Mouse (Mus musculus) liver, embryonic 15.5 days (tissue): ENCODE results near the gene Prpf38b. TPM values are rescaled to one million over a fixed set of nuclear protein-coding genes. Genes with fewer than 3 reads are reported as not detected.
"Not testable (repeated sequence)": the region's sequence is repeated elsewhere in the genome, so short reads cannot be mapped to it uniquely, and the experiment has no call there.

Experiments
- ATAC-seq: fragments of 200-750 bp; cut with Nextera tagmentation; 2 replicates; pipeline ENCODE4 v1.8.0; 2017; ENCODE audit warnings: moderate number of reproducible peaks, mild to moderate bottlenecking, moderate library complexity; ENCODE audit not compliant: insufficient read depth
- H3K27ac ChIP-seq: fragments of 300-500 bp; sonication (generic); replicated peaks from 2 replicates; pipeline ENCODE4 v1.5.1; 2015; ENCODE audit warnings: mild to moderate bottlenecking, inconsistent platforms
- H3K27me3 ChIP-seq: fragments of 300-500 bp; sonication (generic); 2 replicates; pipeline ENCODE4 v1.6.1; 2015; ENCODE audit warnings: mild to moderate bottlenecking, inconsistent platforms
- H3K36me3 ChIP-seq: fragments of 300-500 bp; sonication (generic); replicated peaks from 2 replicates; pipeline ENCODE4 v1.6.1; 2015; ENCODE audit warnings: moderate library complexity, mild to moderate bottlenecking, inconsistent platforms
- H3K4me1 ChIP-seq: fragments of 300-500 bp; sonication (generic); replicated peaks from 2 replicates; pipeline ENCODE4 v1.6.1; 2015; ENCODE audit warnings: inconsistent platforms
- H3K4me2 ChIP-seq: fragments of 300-500 bp; sonication (generic); 2 replicates; pipeline ENCODE4 v1.6.1; 2015; ENCODE audit warnings: moderate library complexity, mild to moderate bottlenecking, inconsistent platforms
- H3K4me3 ChIP-seq: fragments of 300-500 bp; sonication (generic); replicated peaks from 2 replicates; pipeline ENCODE4 v1.5.1; 2015; ENCODE audit warnings: mild to moderate bottlenecking, inconsistent platforms
- H3K9ac ChIP-seq: fragments of 300-500 bp; sonication (generic); 2 replicates; pipeline ENCODE4 v1.6.1; 2015; ENCODE audit warnings: moderate library complexity, mild to moderate bottlenecking, inconsistent platforms
- H3K9me3 ChIP-seq: fragments of 300-500 bp; sonication (generic); replicated peaks from 2 replicates; pipeline ENCODE4 v1.6.1; 2016; ENCODE audit warnings: inconsistent platforms
- WGBS: fragments of 180-500 bp; shearing (Covaris S2); methylation state at CpG from one replicate; pipeline ENCODE4 v1.1.7; 2015; ENCODE audit warnings: mixed read lengths; ENCODE audit not compliant: insufficient replicate concordance; 5-methylcytosine and 5-hydroxymethylcytosine counted together
- polyA plus RNA-seq: library from polyadenylated mRNA; unstranded; fragments of >200 nt; fragmentation: Nextera tagmentation; extraction: Ambion mirVana; gene quantifications from 2 replicates; pipeline ENCODE4 v1.2.1, GENCODE M21; 2015

The Prpf38b gene
- polyA plus RNA-seq, 1 experiment from 2014 or later = 26.3 TPM

GRCm38 (mm10) chr3:108880544-108881507 lies 30.7 kb downstream of the Prpf38b start:
- ATAC-seq = no peak; the same call in 1 of the 2 replicates
- H3K4me2 ChIP-seq = peak overlapping the region; percentile 33; the same call in 1 of the 2 replicates
- no peak overlapping the region for H3K9ac ChIP-seq
- no peaks in the 10 kb centered on the region for H3K27me3 ChIP-seq
- H3K9me3 ChIP-seq = no peaks in the 10 kb centered on the region
- H3K4me3 ChIP-seq = no peak overlapping the region
- H3K4me1 ChIP-seq = peaks cover 12% of the 10 kb centered on the region; the same call in 1 of the 2 replicates
- 46% methylated on average over 28 of the region's 28 CpGs for WGBS
- H3K27ac ChIP-seq = peak overlapping the region; percentile 29; the same call in 1 of the 2 replicates
- no peaks in the 10 kb centered on the region for H3K36me3 ChIP-seq

GRCm38 (mm10) chr3:108879836-108880435 lies 31.6 kb downstream of the Prpf38b start:
- Histone ChIP-seq H3K27ac (no peak overlapping the region), H3K9me3 (no peaks in the 10 kb centered on the region)
- ATAC-seq = no peak

GRCm38 (mm10) chr3:108879129-108879528 lies 32.4 kb downstream of the Prpf38b start:
- WGBS = 86% methylated on average over 2 of the region's 2 CpGs

More at GRCm38 (mm10) chr3:108879836-108880435, 31.6 kb downstream of the Prpf38b start:
- Histone ChIP-seq H3K9ac (no peak overlapping the region), H3K4me1 (0 out of 2 replicates have a peak, but pooled peaks cover 5% of the 10 kb centered on the region), H3K4me2 (no peak overlapping the region), H3K36me3 (no peaks in the 10 kb centered on the region), H3K27me3 (no peaks in the 10 kb centered on the region), H3K4me3 (no peak overlapping the region)
- WGBS = 26% methylated on average over 5 of the region's 5 CpGs

GRCm38 (mm10) chr3:108870631-108871030 lies 40.9 kb downstream of the Prpf38b start:
- no peaks in the 10 kb centered on the region for H3K9me3 ChIP-seq
- WGBS = 72% methylated on average over 6 of the region's 6 CpGs

More at GRCm38 (mm10) chr3:108879129-108879528, 32.4 kb downstream of the Prpf38b start:
- Histone ChIP-seq H3K9ac (no peak overlapping the region), H3K9me3 (no peaks in the 10 kb centered on the region), H3K4me2 (no peak overlapping the region), H3K27ac (no peak overlapping the region), H3K27me3 (no peaks in the 10 kb centered on the region), H3K36me3 (no peaks in the 10 kb centered on the region), H3K4me3 (no peak overlapping the region), H3K4me1 (0 out of 2 replicates have a peak, but pooled peaks cover 2% of the 10 kb centered on the region)
- ATAC-seq = no peak

GRCm38 (mm10) chr3:108867449-108867848 lies 44.1 kb downstream of the Prpf38b start:
- Histone ChIP-seq H3K9ac (no peak overlapping the region), H3K9me3 (no peaks in the 10 kb centered on the region), H3K27ac (no peak overlapping the region), H3K4me3 (no peak overlapping the region), H3K4me2 (no peak overlapping the region), H3K27me3 (no peaks in the 10 kb centered on the region), H3K4me1 (no peaks in the 10 kb centered on the region), H3K36me3 (no peaks in the 10 kb centered on the region)
- ATAC-seq = no peak
- WGBS = 72% methylated on average over 3 of the region's 3 CpGs

More at GRCm38 (mm10) chr3:108870631-108871030, 40.9 kb downstream of the Prpf38b start:
- H3K36me3 ChIP-seq = no peaks in the 10 kb centered on the region
- H3K4me3 ChIP-seq = no peak overlapping the region
- H3K4me1 ChIP-seq = no peaks in the 10 kb centered on the region
- no peak for ATAC-seq
- H3K4me2 ChIP-seq = no peak overlapping the region
- H3K27me3 ChIP-seq = no peaks in the 10 kb centered on the region
- H3K9ac ChIP-seq = no peak overlapping the region
- no peak overlapping the region for H3K27ac ChIP-seq

DNA sequence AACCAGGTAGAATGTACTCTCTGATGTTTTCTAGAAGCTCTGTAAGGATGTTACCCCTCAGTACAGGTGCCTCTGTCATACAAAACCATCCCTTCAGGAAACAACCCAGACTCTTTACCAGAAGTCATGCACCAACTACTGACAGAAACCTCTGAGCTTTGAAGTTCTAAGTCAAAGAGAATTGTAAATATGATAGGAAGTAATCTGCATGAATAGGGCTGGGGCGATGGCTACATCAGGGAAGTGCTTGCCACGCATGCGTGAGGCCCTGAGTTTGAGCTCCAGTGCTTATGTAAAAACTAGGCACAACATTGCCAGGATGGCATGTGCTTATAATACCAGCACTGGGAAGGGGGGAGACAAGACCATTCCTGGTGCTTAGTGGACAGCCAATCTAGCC lies 45.9 kb downstream of the Prpf38b start:
- no peak for ATAC-seq
- 63% methylated on average over 3 of the region's 3 CpGs for WGBS
- H3K27me3 ChIP-seq = no peaks in the 10 kb centered on the region
- H3K9ac ChIP-seq = no peak overlapping the region
- H3K4me2 ChIP-seq = no peak overlapping the region
- H3K4me3 ChIP-seq = no peak overlapping the region
- no peaks in the 10 kb centered on the region for H3K36me3 ChIP-seq
- no peaks in the 10 kb centered on the region for H3K9me3 ChIP-seq
- no peak overlapping the region for H3K27ac ChIP-seq
- H3K4me1 ChIP-seq = no peaks in the 10 kb centered on the region

- H3K4me2 ChIP-seq = no peak overlapping the region
- no peaks in the 10 kb centered on the region for H3K36me3 ChIP-seq
- H3K4me3 ChIP-seq = no peak overlapping the region
- H3K4me1 ChIP-seq = no peaks in the 10 kb centered on the region
- ATAC-seq = no peak
- 31% methylated on average over 3 of the region's 3 CpGs for WGBS
- no peaks in the 10 kb centered on the region for H3K27me3 ChIP-seq
- no peak overlapping the region for H3K27ac ChIP-seq
- no peaks in the 10 kb centered on the region for H3K9me3 ChIP-seq
- no peak overlapping the region for H3K9ac ChIP-seq
Observed at GRCm38 (mm10) chr3:108865129-108865528, 46.4 kb downstream of the Prpf38b start.

- 73% methylated on average over 10 of the region's 10 CpGs for WGBS
- no peak for ATAC-seq
Observed at GRCm38 (mm10) chr3:108863091-108863490, 48.4 kb downstream of the Prpf38b start.

DNA sequence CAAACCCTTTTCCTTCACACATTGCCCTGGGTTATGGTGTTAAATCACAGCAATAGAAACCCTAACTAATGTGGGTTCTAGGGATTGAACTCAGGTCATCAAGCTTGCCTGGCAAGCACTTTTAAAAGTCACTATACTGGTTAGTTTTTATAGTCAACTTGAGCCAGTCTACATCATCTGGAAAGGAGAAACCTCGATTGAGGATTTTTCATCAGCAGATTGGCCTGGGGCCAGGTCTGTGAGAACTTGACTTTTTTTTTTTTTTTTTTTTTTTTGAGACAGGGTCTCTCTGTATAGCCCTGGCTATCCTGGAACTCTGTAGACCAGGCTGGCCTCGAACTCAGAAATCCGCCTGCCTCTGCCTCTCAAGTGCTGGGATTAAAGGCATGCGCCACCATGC lies 49.2 kb downstream of the Prpf38b start:
- ATAC-seq, H3K9ac ChIP-seq, H3K4me1 ChIP-seq, H3K36me3 ChIP-seq, H3K9me3 ChIP-seq, H3K27ac ChIP-seq, H3K27me3 ChIP-seq, H3K4me3 ChIP-seq, H3K4me2 ChIP-seq: not testable (repeated sequence)
- WGBS = 76% methylated on average over 4 of the region's 4 CpGs

More at GRCm38 (mm10) chr3:108863091-108863490, 48.4 kb downstream of the Prpf38b start:
- H3K4me3 ChIP-seq = no peak overlapping the region
- H3K27me3 ChIP-seq = no peaks in the 10 kb centered on the region
- no peaks in the 10 kb centered on the region for H3K4me1 ChIP-seq
- H3K9ac ChIP-seq = no peak overlapping the region
- no peaks in the 10 kb centered on the region for H3K9me3 ChIP-seq
- no peak overlapping the region for H3K27ac ChIP-seq
- H3K4me2 ChIP-seq = no peak overlapping the region
- H3K36me3 ChIP-seq = no peaks in the 10 kb centered on the region

DNA sequence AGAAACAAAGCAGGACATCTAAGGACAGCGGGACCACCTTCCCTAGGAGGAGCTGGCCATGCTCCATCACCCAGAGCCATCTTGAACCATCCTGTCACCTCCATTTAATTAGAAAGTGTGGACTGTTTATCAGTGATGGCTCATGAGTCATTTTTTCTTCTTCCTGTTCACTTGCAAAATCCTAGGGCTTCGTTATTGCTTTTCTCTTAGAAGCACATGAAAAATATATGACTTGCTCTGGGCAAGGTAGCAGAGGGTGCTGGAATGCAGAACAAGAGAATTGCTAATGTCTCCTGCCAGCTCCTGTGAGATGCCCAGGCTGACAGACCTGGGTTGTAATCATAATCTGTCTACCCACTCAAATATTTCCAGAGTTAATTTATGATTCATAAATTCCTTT lies 50.7 kb downstream of the Prpf38b start:
- no peak for ATAC-seq
- H3K9ac ChIP-seq = no peak overlapping the region
- H3K9me3 ChIP-seq = no peaks in the 10 kb centered on the region
- H3K4me2 ChIP-seq = no peak overlapping the region
- no peaks in the 10 kb centered on the region for H3K27me3 ChIP-seq
- 50% methylated on average over 2 of the region's 2 CpGs for WGBS
- no peaks in the 10 kb centered on the region for H3K36me3 ChIP-seq
- H3K27ac ChIP-seq = no peak overlapping the region
- no peak overlapping the region for H3K4me3 ChIP-seq
- H3K4me1 ChIP-seq = no peaks in the 10 kb centered on the region

DNA sequence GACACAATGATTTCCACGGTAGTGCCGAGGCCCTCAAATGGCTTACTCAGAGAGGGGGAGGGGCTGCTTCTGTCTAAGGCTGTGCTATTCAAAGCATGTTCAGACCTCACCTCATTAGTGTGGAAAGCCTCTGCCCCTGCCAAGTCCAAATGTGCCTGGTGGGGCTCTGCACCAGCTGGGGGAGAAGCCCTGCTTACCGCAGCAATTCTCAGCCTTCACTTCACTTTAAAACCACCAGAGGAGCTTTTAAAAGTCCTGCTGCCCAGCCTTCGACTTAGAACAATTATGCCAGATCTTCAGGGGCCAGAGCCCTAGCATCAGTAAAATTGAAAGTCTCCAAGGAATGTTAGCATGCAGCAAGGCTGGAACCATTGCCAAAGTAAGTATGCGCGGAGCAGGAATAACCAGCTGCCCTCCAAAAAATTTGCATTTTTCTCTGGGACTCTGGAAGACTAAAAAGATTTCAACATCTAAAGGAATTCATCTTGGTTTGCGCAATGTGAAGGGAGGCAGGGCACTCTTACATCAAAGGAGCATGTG lies 53.2 kb downstream of the Prpf38b start:
- WGBS = 61% methylated on average over 7 of the region's 7 CpGs
- no peaks in the 10 kb centered on the region for H3K36me3 ChIP-seq
- H3K4me3 ChIP-seq = no peak overlapping the region
- H3K4me1 ChIP-seq = 0 out of 2 replicates have a peak, but pooled peaks cover 4% of the 10 kb centered on the region
- H3K27me3 ChIP-seq = no peaks in the 10 kb centered on the region
- ATAC-seq = no peak
- H3K9ac ChIP-seq = no peak overlapping the region
- H3K9me3 ChIP-seq = no peaks in the 10 kb centered on the region
- no peak overlapping the region for H3K27ac ChIP-seq
- no peak overlapping the region for H3K4me2 ChIP-seq
